Mouse (Mus musculus): ENCODE measurements around the gene Phf7. TPM values are rescaled to one million over a fixed set of nuclear protein-coding genes. Genes with fewer than 3 reads are reported as not detected.

Gene Phf7
- total RNA-seq, 2 experiments from 2014 or later = 5.5 to 6.4 TPM

DNA sequence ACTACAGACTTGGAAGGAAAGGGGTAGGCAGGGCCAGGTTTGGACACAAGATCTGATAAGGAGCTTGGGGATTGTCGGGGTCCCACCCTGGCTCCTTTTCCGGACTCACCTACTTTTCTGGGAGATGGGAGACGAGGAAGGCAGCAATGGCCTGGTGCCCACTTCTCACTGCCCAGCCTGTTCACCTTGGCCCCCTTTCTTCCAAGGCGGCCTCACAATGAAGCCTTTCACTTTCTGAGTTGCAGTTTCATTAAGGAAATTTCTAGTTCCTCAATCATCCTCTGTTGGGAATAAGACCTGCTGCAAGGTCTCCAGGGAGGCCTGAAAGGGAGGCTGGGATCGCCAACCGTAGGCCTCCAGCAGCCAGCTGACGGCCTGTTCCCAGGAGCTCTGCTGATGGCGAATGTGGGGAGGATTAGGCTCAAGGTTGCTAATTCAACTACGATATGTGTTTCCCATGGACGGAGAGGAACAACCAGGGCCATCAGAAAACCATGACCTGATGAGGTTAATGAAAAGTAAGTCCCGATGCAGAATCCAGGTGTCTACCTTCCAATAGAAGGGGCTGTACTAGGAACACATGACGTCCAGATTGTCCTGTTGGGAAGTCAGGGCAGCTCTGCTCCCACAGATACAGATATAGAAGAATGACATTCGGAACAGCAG is 18.6 kb downstream of the Phf7 start:
- DNase-seq = peak; percentile 34

DNA sequence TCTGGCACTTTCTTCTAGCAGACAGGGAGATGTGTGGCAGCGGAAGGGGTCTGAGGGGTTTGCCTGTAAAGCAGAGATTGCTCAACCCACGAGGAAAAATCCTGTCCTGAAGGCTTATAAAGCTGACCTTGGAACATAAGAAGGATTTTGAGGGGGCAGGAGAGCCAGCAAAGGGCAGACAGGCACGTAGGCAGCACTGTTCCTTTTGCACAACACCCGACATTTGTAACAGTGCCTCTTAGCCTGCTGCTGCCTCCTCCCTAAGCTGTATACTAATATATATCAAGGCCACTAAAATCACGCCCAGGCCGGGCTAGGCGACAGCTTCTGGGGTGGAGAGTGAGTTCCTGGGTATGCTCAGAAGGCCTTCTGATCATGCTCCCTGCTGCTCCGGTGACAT is 20.7 kb downstream of the Phf7 start:
- no peak for DNase-seq

DNA sequence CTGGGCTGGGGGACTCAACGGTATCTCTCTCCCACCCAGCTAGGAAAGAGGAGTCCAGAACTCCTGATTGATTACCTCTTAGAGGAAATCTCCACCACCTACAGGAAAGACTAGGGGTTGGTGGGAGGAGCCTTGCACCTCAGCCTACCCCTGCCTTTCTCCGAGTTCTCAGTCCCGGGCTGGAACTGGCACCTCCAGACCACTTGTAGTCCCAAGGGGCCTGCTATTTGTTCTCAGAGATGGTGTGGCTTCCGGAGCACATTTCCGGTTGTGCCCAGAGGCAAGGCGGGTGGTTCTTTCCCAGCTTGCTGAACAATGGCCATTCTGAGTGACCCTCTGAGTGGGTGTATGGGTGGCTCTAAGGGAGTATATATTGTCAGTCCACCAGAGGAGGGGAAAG is 22.9 kb downstream of the Phf7 start:
- peak; percentile 36 for DNase-seq

DNA sequence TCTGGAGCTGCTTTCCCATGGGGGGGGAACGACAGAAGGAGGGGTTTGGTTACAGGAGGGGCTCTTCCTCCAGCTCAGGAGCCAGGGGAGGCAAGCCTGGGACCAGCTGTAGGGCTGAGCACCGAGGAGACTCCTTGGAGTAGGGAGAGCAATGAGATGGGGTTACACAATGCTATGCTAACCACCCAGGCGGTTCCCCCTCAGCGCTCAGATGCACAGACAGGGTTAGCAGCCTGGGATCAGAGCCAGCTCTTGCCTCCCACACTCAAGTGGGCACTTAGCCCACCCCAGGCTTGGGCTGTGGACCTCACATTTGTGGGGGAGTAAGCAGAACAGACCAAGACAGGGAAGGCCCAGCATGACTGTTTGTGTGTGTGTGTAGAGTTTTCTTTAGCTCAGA is 24.1 kb downstream of the Phf7 start:
- peak; percentile 80 for DNase-seq

DNA sequence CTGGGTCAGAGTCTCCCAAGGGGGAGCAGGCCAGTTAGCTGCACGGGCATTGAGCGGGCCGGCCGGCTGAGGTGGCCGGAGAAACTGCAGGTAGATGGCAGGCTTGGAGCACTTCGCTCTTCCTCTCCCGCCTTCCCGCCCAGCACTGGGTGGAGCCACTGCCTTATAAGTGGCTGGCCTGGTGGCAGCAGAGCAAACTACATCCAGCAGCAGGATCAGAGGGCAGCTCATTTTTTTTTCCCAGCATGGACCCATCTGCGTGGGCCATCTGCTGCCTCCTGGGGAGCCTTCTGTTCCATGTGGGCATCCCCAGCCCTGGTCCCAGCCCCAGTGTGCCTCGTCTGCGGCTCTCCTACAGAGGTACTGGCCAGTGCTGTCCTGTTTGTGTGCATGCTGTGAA is 33.5 kb downstream of the Phf7 start, which contains the start of gene Sema3g:
Sema3g (plus strand) TSS at position 195 of the 400 bp plus-strand sequence.
- peak; percentile 82 for DNase-seq

DNA sequence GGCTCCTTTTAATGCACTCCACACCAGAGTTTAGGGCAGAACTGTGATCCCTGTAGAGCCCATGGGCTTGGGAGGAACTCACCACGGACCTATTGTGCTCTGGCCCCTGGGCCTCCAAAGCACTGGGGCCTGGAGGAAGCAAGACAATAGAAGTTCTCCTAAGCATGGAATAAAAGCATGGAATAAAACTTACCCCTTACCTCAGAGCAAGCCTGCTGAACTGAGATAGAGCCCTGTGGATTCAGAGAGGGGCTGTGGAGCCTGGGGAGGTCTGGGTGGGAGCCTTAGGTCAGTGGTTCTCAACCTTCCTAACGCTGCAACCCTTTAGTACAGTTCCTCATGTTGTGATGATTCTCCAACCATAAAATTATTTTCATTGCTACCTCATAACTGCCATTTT is 34.3 kb downstream of the Phf7 start, which contains the start of gene Nisch:
Nisch (minus strand) TSS at position 101 of the 400 bp plus-strand sequence.
- DNase-seq = no peak

DNA sequence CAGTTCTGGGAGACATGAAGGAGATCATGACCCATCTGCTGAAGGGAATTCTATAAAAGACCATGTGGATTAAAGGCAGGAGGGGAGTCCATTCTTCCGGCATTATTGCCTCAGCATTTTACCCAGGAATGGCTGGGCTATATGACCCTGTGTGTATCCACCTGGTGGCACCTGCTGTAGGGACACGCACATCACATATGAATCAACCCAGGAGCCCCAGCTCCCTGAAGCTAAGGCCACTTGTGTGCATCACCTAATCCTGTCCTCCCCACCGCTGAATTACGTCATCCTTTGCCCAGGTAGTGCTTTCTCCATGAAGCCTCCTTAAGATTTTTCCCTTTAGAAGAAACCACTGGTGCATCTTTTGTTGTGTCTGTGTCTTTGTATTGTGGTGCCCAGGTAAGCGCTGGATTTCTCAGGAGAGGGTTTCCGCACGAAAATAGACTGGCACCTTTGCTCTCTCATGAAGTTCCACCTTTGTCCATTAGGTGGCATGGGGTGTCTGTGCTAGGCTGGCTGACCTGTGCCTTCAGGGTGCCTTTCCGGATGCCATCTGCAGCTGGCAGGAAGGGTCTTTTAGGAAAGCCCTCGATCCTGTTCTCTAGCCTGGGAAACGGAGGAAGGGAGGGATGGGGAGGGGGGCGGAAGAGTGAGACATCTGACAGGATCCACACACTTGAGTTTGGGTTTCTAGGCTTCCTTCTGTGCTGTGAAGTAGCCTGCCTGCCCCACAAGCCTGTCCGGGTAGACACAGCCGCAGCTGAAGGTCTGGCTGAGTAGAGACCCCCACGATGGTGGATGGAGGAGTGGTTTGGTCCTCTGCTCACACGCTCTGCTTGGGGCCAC is 35.7 kb downstream of the Phf7 start:
- DNase-seq = peak; percentile 83

DNA sequence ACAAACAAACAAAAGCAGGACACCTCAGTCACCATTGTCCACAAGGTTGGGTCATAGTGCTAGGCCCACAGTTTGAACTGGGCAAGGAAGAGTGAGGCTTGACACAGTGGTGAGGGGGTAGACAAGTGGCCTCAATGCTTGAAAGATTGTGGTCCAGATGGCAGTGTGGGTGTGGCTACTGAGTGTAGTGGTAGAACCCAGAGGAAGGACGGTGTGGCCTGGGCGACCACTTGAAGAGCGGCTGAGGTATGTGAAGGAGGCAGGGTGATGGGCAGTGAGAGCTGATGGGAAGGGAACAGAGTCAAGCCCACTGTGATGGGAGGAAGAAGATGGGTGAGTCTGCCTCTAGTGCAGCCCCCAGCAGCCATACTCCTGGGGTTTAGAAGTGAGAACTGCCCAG is 36.4 kb downstream of the Phf7 start:
- DNase-seq = no peak

DNA sequence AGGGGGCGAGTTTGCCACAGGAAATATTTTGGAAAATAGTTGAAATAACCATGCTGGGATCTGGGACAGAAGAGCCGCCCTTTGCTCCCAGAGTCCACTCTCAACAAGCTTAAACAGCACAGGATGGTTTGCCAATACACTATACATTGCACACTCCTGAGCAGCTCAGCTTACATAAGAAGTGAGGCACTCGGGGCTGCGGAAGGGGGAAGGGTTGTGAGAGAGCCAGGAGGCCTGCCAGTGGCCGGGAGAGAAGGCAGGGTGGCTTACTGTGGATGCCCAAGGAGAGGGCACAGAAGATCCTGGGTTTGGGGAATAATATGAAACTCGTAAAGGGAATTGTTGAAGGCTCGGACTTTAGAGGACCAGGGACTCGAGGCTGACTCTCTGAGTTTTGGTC is 37.2 kb downstream of the Phf7 start:
- DNase-seq = no peak

DNA sequence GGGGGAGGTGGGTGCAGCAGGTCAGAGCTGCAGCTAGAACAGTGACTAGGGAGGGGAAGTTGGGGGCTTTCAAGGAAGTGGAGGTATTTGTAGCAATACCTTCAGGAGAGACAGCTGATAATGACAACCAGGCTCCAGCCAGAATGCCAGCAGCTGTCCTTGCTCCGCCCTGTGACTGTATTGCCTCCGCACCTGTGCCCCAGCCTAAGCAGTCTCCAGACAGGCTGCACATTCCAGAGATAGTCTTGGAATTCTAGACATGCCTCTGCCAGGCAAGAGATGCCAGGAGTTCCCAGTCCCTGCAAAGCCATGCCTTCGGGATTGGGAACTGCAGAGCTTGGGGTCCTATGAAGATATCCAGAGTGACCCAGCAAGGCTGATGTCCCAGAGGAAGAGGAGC is 38.6 kb downstream of the Phf7 start:
- DNase-seq = no peak

DNA sequence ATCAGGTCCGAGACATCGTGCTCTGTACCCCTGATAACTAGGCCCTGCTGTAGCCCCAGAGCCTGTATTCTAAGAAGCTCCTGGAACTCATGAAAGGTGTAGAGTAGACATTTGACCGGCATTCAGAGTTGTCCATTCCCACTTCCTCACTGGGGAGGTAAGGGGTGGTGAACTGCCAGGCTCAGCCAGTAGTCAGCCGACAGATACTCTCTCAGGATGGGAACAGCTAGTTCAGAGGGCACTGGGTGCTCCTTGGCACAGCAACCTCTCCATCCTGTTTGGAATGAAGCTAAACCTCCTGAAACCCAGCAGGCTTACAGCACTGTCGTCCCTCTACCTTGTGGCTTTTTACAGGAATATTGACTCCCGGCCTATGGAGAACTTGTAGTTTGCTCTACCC is 39.3 kb downstream of the Phf7 start:
- DNase-seq = no peak

DNA sequence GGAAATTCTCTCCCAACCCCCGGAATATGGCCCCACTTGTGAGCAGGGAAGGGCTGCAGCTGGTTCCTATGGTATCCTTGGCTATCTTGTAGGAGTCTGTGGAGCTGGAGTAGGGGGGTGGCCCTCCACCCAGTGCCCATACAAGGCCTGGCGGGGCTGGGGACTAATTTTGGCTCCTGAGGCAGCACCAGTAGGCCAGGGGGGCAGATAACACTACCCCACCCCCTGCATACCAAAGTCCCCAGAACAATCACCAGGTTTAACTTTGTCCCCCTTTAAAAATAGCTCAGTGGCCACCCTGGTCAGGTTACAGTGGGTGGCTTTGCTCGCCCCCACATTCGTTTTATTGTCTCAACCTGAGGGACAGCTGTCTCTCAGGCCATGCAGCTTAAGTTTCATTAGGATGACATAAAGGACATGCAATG is 42.0 kb downstream of the Phf7 start:
- peak; percentile 85 for DNase-seq

DNA sequence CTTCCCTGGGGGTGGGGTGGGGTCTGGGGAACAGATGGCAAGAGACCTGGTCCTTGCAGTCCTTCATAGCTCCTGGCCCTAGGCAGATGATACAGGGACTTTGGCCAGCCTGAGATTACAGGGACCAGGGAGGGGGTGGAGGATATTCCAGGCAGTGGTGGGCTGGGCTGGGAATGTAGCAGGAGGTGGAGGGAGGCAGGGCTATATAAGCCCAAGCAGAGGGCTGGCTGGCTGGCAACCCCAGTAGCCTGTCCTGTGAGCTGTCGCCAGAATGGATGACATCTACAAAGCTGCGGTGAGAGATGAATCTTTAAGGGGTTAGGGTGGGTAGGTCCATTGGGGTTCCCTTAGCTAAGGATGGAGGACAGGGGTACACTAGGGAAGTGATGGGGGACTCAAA is 43.0 kb downstream of the Phf7 start, which contains the start of gene Tnnc1:
Tnnc1 (plus strand) TSS at position 229 of the 400 bp plus-strand sequence.
- peak; percentile 82 for DNase-seq

DNA sequence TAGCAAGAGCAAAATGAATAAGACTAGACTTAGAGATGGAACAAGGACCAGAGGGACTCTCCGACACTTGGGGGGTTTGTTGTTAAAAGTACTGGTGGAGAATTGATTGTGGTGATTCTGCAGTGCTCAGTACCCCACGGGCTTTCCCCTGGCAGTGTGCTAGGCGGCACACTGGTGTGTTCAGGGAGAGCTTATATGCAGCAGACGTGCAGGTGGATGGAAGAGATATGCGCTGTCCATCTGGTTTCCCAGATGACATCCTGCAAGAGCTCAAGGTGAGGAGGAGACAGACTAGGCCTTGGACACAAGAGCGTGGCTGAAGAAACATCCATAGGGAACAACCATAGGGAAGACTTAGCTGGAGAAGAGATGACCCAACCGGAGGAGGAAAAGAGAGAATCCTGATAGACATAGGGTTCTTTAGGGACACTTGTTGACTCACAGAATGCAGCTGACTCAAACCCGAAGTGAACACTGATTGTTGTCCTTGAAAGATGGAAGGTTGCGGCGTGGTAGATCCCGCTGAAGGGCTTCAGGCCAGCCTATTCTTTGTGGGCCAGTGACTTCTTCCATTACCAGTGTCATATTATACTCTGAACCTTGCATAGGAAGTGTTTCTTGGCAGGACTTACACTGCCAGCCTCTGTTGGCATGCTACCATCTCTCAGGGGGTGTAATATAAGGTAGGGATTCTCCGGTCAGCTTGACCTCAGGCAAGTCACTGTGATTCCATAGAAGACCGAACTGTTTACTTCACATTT is 43.9 kb downstream of the Phf7 start:
- peak; percentile 49 for DNase-seq

DNA sequence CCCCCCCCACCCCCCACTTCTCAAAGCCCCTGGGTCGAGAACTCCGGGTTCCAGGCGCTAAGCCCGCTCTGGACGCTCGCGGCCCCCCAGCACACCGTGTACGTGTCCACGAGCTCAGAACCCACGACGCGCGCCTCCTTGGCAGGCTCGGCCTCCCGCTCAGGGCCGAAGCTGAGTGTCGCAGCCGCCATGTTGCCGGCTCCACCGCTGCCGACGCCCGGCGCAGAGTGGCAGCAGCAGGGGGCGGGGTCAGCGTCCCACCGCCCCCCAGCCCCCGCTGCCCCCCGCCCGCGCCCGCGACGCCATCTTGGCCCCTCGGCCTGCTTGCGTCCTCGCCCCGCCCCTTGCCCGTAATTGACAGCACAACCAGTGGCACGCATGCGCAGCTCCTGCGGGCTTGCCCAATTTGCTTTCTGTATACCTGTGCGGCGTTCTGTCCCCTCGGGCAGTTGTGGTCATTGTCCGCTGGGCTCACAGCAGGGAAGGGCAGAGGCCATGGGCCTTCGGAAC is 44.6 kb downstream of the Phf7 start:
- DNase-seq = peak; percentile 98

DNA sequence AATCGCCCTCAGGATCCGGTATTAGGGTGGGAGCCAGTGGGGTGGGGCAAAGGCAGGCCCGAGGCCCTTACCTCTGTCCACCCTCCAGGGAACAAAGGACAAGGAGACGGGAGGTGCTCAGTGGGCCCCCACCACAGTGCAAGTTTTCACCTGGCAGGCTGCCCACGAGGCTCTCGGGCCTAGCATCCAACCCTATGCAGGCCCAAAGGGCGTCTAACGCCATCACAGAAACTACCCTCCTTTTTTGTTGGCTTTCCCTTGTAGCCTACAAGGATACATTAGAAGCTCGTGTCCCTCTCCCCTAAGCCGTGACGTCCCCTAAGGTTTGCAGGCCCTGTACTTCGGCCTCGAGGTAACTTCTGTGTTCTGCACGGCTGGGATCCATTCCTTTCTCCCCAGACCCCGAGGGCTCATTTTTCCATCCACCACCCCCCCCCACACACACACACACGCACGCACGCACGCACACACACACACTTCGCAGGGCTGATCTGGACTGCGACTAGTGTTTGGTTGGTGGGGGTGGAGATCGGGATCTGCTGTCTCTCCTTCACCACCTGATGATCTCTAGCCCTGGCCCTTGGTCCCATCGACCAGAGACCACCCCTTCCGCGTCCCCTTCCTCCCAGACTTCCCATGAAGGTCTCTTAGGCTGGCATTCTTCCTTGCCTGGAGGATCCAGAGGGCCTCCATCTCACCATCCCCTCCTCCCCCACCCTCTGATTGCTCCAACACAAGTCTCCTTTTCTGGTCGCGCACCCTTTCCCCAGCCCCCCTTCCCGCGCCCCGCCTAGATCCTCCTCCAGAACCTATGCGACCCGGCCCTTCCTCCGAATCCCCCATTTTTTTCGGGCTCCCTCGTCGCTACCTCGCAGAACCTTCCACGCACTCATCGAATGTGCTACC is 45.3 kb downstream of the Phf7 start:
- DNase-seq = peak; percentile 76

DNA sequence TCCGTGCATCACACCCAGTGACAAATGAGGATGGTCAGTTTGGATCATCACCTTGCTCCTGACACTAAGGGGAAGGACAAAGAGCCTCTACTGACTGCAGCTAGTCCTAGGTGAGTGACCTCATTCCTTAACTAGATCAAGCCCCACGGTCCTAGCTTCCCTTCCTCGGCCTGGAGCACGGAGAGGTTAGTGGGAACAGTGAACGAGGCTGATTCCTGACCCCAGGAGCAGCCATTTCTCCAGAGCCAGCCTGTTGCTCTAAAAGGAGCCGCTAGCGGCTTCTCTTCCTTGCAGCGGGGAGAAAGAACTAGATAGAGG is 45.9 kb downstream of the Phf7 start:
- no peak for DNase-seq

DNA sequence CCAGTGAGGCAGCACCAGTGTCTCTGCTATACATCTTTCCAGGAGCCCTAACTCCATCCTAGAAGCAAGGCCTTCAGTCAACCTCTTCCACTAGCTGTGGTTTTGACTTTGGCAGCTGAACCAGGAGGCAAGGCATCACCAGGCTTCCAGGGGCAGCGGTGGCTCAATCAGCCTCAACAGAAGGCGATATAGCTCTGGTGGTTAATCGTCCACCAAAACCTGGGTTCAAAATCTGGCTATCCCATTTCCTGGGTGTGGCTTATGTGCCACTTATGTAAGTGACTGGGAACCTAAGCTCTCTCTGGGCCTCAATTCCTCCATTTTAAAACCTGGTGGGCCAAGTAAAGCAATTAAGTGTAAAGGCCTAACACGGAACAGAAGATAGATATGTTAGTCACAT is 46.3 kb downstream of the Phf7 start:
- no peak for DNase-seq

DNA sequence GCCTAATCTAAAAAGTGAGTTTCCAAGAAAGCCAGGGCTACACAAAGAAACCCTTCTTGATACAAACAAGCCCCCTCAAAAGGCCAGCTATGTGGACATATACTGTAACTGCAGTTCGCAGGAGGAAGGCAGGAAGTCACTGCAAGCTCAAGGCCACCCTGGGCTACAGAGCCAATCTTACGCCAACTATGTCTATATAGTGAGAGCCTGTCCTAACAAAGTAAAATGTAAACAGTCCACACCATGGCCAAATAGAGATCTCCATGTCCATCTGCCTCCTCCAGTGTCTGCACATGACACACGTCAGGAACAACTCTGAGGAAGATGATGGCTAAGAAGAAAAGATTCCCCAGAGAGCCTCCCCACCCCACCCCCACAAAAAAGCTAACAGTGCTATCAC is 51.1 kb downstream of the Phf7 start:
- no peak for DNase-seq

DNA sequence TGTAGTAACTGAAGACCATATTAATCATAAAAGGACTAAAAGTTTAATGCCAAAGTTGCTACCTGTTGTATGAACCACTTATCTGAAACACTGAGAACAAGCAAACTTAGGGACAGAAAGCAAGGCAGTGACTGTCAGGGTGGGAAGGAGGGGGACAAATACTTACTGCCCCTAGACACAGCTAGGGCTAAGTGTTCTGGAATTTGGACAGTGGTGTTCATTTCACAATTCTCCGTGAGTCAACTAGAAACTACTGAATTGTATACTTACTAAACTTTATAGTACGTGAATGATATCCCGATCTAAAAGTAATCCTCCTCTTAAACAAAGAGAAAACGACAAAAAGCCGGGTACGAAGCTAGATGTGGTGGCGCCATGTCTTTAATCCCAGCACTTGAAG is 51.5 kb downstream of the Phf7 start:
- DNase-seq = no peak

DNA sequence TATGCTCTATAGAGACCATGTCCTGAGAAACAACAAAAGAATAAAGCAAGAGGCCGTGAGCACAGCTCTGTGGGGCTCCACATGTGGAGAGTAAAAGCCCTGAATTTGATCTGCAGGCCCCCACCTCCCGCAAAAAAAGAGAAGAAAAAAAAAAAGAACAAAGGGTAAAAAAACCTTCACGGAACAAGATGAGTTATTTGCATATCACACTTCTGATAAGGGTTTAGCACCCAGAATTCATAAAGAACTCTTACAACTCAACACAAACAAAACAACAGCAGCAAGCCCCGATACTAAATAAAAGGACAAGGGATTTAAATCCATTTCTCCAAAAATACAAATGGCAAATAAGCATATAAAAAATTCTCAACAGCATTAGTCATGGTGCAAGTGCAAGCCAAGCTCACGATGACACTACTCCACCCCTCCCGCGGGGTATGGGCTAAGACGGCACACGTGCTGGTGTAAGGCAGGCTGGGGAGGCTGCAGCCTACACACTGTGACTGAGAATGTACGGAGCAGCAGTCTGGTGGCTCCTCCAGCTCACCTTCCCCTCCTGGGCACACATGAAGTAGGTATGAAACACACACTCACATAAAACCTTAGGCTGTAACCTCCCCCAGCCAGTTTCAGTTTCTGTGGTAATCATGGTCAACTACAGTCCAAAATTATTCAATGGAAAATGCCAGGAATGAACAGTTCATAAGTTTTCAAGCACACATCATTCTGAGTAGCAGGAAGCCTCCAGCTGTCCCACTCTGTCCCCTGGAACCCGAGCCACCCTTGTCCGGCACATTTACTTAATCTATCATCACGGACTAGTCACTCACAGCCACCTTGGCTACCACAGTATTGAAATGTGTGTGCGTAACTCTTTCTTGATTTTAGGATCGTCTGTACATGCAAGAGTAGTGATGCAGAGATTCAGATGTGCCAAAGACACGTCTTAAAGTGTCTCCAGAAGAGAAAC is 53.3 kb downstream of the Phf7 start:
- DNase-seq = peak; percentile 68
